ENCODE assay signal across 23 mouse cellular contexts in genomic region chr14:122719496-122720080, GRCm38 (mm10).
DNase-seq lines count a peak whose midpoint lies in the region; ATAC-seq lines count a peak whose summit lies in the region.
"Had no signal": no experiment of that assay in that cellular context is flagged by ENCODE, and none has a peak within 500 bp of the region (broad histone marks: within the 10 kb centered on the region; RNA-seq: fewer than 3 reads in every experiment).

No protein-coding gene starts in this region.

- ATAC-seq in kidney, embryonic 14.5 days (ENCODE audit: low FRiP score, low TSS enrichment), result no peak
- ATAC-seq in midbrain, embryonic 11.5 days (ENCODE audit: low FRiP score), result no peak
- ATAC-seq in midbrain, embryonic 15.5 days (replicated peaks), result no peak
- no peak for ATAC-seq in liver, embryonic 12.5 days
- ATAC-seq: forebrain, embryonic 16.5 days; intestine, embryonic 15.5 days had no signal

- H3K27ac ChIP-seq in kidney, embryonic 14.5 days (ENCODE audit: low read depth, low read length), result no peak overlapping the region
- H3K27ac ChIP-seq in midbrain, embryonic 11.5 days (ENCODE audit: low read depth, low read length), result no peak overlapping the region
- no peak overlapping the region for H3K27ac ChIP-seq in midbrain, embryonic 15.5 days
- H3K27ac ChIP-seq in liver, embryonic 12.5 days, result no peak overlapping the region
- H3K27ac ChIP-seq: hindbrain, embryonic 14.5 days; intestine, embryonic 15.5 days; limb, embryonic 10.5 days; midbrain, embryonic 12.5 days had no signal

- no peak overlapping the region for H3K4me2 ChIP-seq in kidney, embryonic 14.5 days (replicated peaks; ENCODE audit: low read depth, low read length)
- no peak overlapping the region for H3K4me2 ChIP-seq in midbrain, embryonic 11.5 days
- H3K4me2 ChIP-seq in midbrain, embryonic 15.5 days, result no peak overlapping the region
- no peak overlapping the region for H3K4me2 ChIP-seq in liver, embryonic 12.5 days
- H3K4me2 ChIP-seq: heart, embryonic 12.5 days; hindbrain, embryonic 14.5 days; intestine, embryonic 15.5 days; liver, embryonic 11.5 days; midbrain, embryonic 12.5 days had no signal

- peak; percentile 35 for DNase-seq in adrenal gland, postnatal 10 days
- DNase-seq in adrenal gland, adult 8-10 months, result no peak
- peak; percentile 15 for DNase-seq in kidney, adult 18-20 months
- DNase-seq in midbrain, embryonic 11.5 days (ENCODE audit: low spot score, missing footprints), result peak; percentile 81
- DNase-seq in right cerebral cortex, adult 18-20 months, result no peak
- DNase-seq: adrenal gland, adult 2 months; cerebellum, adult 9-10 months; gastrocnemius, postnatal 10 days; heart, adult 11 months; heart, postnatal 10 days; lung, adult 18-20 months; lung, postnatal 14 days; spleen, adult 18-20 months had no signal

- H3K4me3 ChIP-seq in kidney, embryonic 14.5 days (ENCODE audit: low read length), result no peak overlapping the region
- H3K4me3 ChIP-seq in midbrain, embryonic 11.5 days (ENCODE audit: low read depth, low read length), result no peak overlapping the region
- no peak overlapping the region for H3K4me3 ChIP-seq in midbrain, embryonic 15.5 days
- H3K4me3 ChIP-seq in liver, embryonic 12.5 days, result no peak overlapping the region
- H3K4me3 ChIP-seq: heart, embryonic 12.5 days; intestine, embryonic 15.5 days; limb, embryonic 10.5 days; midbrain, embryonic 12.5 days had no signal

- H3K27me3 ChIP-seq in kidney, embryonic 14.5 days (ENCODE audit: control insufficient read depth, insufficient read depth, low read length), result no peaks in the 10 kb centered on the region
- H3K27me3 ChIP-seq in midbrain, embryonic 11.5 days (ENCODE audit: control insufficient read depth, insufficient read depth, low read length), result no peaks in the 10 kb centered on the region
- H3K27me3 ChIP-seq in midbrain, embryonic 15.5 days (replicated peaks), result no peaks in the 10 kb centered on the region
- no peaks in the 10 kb centered on the region for H3K27me3 ChIP-seq in liver, embryonic 12.5 days (replicated peaks)
- H3K27me3 ChIP-seq: heart, embryonic 12.5 days; intestine, embryonic 15.5 days had no signal

- no peak overlapping the region for H3K9ac ChIP-seq in kidney, embryonic 14.5 days (ENCODE audit: low read depth, low read length)
- H3K9ac ChIP-seq in midbrain, embryonic 11.5 days (ENCODE audit: low read length), result no peak overlapping the region
- no peak overlapping the region for H3K9ac ChIP-seq in midbrain, embryonic 15.5 days
- no peak overlapping the region for H3K9ac ChIP-seq in liver, embryonic 12.5 days
- H3K9ac ChIP-seq: heart, embryonic 12.5 days; hindbrain, embryonic 14.5 days; intestine, embryonic 15.5 days; midbrain, embryonic 12.5 days had no signal

- no peaks in the 10 kb centered on the region for H3K36me3 ChIP-seq in kidney, embryonic 14.5 days (ENCODE audit: control insufficient read depth, insufficient read depth, low read length)
- H3K36me3 ChIP-seq in midbrain, embryonic 11.5 days (ENCODE audit: control insufficient read depth, insufficient read depth, low read length), result no peaks in the 10 kb centered on the region
- no peaks in the 10 kb centered on the region for H3K36me3 ChIP-seq in midbrain, embryonic 15.5 days (replicated peaks)
- no peaks in the 10 kb centered on the region for H3K36me3 ChIP-seq in liver, embryonic 12.5 days
- H3K36me3 ChIP-seq: heart, embryonic 12.5 days; intestine, embryonic 15.5 days; midbrain, embryonic 12.5 days had no signal

- H3K9me3 ChIP-seq in kidney, embryonic 14.5 days (ENCODE audit: control insufficient read depth, low read length), result no peaks in the 10 kb centered on the region
- H3K9me3 ChIP-seq in midbrain, embryonic 11.5 days (ENCODE audit: control insufficient read depth, low read length), result no peaks in the 10 kb centered on the region
- H3K9me3 ChIP-seq in midbrain, embryonic 15.5 days, result no peaks in the 10 kb centered on the region
- no peaks in the 10 kb centered on the region for H3K9me3 ChIP-seq in liver, embryonic 12.5 days (replicated peaks)
- H3K9me3 ChIP-seq: heart, embryonic 12.5 days; intestine, embryonic 15.5 days; limb, embryonic 10.5 days; midbrain, embryonic 12.5 days had no signal

- H3K4me1 ChIP-seq in kidney, embryonic 14.5 days (ENCODE audit: control insufficient read depth, insufficient read depth, low read length), result no peaks in the 10 kb centered on the region
- peaks cover 9% of the 10 kb centered on the region for H3K4me1 ChIP-seq in midbrain, embryonic 11.5 days (ENCODE audit: control insufficient read depth, insufficient read depth, low read length)
- peaks cover 13% of the 10 kb centered on the region for H3K4me1 ChIP-seq in midbrain, embryonic 15.5 days
- no peaks in the 10 kb centered on the region for H3K4me1 ChIP-seq in liver, embryonic 12.5 days
- H3K4me1 ChIP-seq: intestine, embryonic 15.5 days had no signal

- 84% methylated on average over 8 of the region's 8 CpGs for WGBS in kidney, embryonic 14.5 days
- 87% methylated on average over 8 of the region's 8 CpGs for WGBS in midbrain, embryonic 11.5 days
- 88% methylated on average over 8 of the region's 8 CpGs for WGBS in midbrain, embryonic 15.5 days
- WGBS in liver, embryonic 12.5 days (ENCODE audit: insufficient replicate concordance), result 76% methylated on average over 8 of the region's 8 CpGs

Comparison
In these comparisons a context has a peak if more than half of its experiments do, and no peak if none do; other contexts are left out.
1. DNase-seq: peak in adrenal gland, postnatal 10 days (single experiment), kidney, adult 18-20 months (single experiment) and midbrain, embryonic 11.5 days (single experiment); none in adrenal gland, adult 8-10 months (single experiment) and right cerebral cortex, adult 18-20 months (single experiment).